Mouse (Mus musculus): Measurements from ENCODE around the gene Gm3233.
A peak's percentile ranks its signal among the peaks of the same experiment; 100 is the strongest.
"Not testable (repeated sequence)": the region's sequence is repeated elsewhere in the genome, so short reads cannot be mapped to it uniquely, and the experiment has no call there.

The Gm3233 gene

GRCm38 (mm10) chr10:77759582-77759981 lies at the start of gene Gm3233:
Gene Gm3233, minus strand, starts transcription at chr10:77759682.
- not testable (repeated sequence) for DNase-seq

GRCm38 (mm10) chr10:77804095-77804494 lies 44.6 kb upstream of the Gm3233 start:
- DNase-seq: no peak

- no peak for DNase-seq
Measured at GRCm38 (mm10) chr10:77798921-77799508, 39.5 kb upstream of the Gm3233 start, which contains the start of gene Gm19668. Gene Gm19668, minus strand, starts transcription at chr10:77799133.

- DNase-seq: not testable (repeated sequence)
Measured at GRCm38 (mm10) chr10:77798164-77798920, 38.9 kb upstream of the Gm3233 start.

- no peak for DNase-seq
Measured at GRCm38 (mm10) chr10:77797677-77798076, 38.2 kb upstream of the Gm3233 start.

GRCm38 (mm10) chr10:77794976-77795375 lies 35.5 kb upstream of the Gm3233 start, which contains the start of gene Gm9639:
Gene Gm9639, minus strand, starts transcription at chr10:77795076.
- DNase-seq: no peak

- no peak for DNase-seq
Measured at GRCm38 (mm10) chr10:77788621-77789020, 29.1 kb upstream of the Gm3233 start.

GRCm38 (mm10) chr10:77787876-77788275 lies 28.4 kb upstream of the Gm3233 start, which contains the start of gene Gm7137:
Gene Gm7137, minus strand, starts transcription at chr10:77788200.
- not testable (repeated sequence) for DNase-seq

DNA sequence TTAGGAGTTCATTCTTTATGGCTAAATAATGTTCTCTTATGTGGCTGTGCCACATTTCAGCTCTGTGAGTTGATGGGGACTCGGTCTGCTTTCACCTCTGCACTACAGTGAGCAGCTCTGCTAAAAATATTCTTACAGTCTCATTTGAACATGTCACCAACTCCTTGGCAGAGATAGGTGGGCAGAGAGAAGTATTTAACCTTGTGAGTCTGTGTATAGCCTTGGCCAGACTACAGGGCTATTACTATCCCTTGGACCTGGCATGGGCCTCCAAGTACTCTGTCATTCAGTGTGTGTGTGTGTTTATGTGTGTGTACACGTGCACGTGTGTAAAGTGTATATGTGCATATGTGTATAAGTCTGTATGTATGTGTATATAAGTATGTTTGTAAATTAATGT lies 23.9 kb upstream of the Gm3233 start:
- not testable (repeated sequence) for DNase-seq

DNA sequence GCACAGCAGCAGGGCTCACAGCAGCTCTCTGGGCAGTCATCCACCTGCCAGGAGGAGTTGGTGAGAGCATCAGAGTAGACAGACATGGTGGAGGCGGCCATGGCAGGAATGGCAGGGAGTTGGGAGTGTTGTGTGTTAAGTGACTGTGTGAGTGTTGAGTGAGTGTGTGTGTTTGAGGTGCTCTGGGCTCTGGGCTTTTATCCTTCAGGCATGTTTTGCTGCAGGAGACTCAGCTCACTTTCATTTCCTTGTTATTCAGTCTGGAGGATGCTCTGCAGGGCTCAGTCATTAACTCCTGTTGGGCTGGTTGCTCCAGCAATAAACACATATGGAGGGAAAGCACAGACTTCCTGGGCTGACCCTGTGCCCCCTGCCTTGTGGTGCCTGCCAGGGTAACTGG lies 23.0 kb upstream of the Gm3233 start, which contains the start of gene Gm3250:
Gm3250 (minus strand) TSS at position 101 of the 400 bp plus-strand sequence.
- not testable (repeated sequence) for DNase-seq

GRCm38 (mm10) chr10:77776844-77777243 lies 17.4 kb upstream of the Gm3233 start, which contains the start of gene Gm7138:
Gene Gm7138, minus strand, starts transcription at chr10:77776944.
- not testable (repeated sequence) for DNase-seq

- not testable (repeated sequence) for DNase-seq
Measured at GRCm38 (mm10) chr10:77772142-77772541, 12.7 kb upstream of the Gm3233 start.

- DNase-seq: not testable (repeated sequence)
Measured at GRCm38 (mm10) chr10:77771225-77771624, 11.7 kb upstream of the Gm3233 start, which contains the start of gene Gm3238. Gene Gm3238, minus strand, starts transcription at chr10:77771325.

- no peak for DNase-seq
Measured at GRCm38 (mm10) chr10:77769727-77770126, 10.2 kb upstream of the Gm3233 start.

DNA sequence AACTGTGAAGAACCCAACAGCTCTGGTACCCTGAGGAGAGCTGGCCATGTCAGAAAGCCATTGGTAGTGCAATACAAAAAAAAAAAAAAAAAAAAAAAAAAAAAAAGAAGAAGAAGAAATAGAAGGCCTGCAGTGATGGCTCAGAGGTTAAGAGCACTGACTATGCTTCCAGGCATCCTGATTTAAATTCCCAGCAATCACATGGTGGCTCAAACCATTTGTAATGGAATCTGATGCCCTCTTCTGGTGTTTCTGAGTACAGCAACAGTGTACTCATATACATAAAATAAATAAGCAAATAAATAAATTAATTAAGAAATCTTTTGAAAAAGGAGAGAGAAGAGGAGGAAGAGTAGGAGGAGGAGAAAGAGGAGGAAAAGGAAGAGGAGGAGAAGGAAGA lies 6.0 kb downstream of the Gm3233 start:
- no peak for DNase-seq

GRCm38 (mm10) chr10:77752312-77752711 lies 7.2 kb downstream of the Gm3233 start:
- not testable (repeated sequence) for DNase-seq

- DNase-seq: not testable (repeated sequence)
Measured at GRCm38 (mm10) chr10:77751254-77751653, 8.2 kb downstream of the Gm3233 start, which contains the start of gene Gm9736. Gene Gm9736, minus strand, starts transcription at chr10:77751354.

DNA sequence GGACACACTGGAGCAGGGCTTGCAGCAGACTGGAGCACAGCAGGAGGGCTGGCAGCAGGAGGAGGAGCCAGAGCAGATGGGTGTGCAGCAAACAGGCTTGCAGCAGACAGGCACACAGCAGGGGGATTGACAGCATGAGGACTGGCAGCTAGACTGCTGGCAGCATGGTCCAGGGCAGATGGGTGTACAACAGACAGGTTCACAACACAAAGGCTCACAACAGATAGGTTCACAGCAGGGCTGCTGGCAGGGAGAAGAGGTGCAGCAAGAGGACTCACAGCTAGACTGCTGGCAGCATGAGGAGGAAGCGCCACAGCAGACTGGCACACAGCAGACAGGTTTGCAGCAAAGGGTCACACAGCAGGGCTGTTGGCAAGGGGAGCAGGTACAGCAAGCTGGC lies 8.8 kb downstream of the Gm3233 start:
- DNase-seq: not testable (repeated sequence)

DNA sequence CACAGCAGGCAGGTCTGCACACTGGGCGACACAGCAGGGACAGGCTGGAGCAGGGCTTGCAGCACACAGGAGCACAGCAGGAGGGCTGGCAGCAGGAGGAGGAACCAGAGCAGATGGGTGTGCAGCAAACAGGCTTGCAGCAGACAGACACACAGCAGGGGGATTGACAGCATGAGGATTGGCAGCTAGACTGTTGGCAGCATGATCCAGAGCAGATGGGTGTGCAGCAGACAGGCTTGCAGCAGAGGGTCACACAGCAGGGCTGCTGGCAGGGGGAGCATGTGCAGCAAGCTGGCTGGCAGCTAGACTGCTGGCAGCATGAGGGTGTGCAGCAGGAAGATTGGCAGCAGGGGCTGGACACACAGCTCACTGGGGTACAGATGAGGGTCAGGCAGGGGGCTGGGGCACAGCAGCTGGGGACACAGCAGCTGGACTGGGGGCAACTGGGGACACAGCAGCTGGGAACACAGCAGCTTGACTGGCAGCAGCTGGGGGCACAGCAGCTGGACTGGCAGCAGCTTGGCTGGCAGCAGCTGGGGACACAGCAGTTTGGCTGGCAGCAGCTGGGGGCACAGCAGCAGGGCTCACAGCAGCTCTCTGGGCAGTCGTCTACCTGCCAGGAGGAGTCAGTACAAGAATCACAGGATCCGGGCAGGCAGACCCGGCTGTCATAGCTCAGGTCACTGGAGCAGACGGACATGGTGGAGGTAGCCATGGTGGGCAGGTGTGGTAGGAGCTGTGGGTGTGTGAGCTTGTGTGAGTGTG lies 17.4 kb downstream of the Gm3233 start, which contains the start of gene Gm18596:
Gm18596 (minus strand) TSS at position 715 of the 765 bp plus-strand sequence.
- DNase-seq: not testable (repeated sequence)

DNA sequence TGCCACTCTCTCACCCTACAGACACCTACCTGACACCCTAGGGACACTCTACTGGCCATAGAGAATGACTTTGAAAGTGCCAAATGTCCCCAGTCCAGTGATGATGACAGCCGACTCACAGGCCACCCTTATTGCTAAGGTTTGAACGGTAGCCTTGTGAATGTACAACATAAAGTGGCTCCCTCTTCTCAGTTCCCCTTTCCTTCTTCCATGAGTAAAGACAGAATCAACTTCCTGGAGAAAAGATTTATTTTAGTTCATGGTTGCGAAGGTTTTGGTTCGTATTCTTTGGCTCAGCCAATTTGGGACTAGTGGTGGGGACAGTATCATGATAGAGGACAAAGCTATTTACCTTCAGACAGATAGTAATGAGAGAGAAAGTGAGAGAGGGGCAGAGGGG lies 20.6 kb downstream of the Gm3233 start:
- DNase-seq: no peak

DNA sequence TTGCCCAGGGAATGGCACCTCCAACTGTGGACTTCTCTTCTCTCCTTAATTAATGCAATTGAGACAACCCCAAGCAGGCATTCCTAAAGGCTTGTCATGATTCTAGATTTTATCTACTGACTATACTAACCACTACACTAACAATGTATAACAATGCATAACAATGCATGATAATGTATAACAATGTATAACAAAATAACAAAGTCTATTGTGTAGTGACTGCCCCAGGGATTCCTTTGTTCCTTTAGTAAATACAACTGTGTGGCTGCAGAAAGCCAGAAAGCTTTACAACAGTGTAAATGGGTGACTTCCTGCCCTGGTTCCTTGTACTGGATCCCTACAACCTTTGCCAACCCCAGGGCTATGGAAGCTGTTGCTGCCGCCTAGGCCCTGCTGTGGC lies 23.6 kb downstream of the Gm3233 start:
- DNase-seq: no peak

GRCm38 (mm10) chr10:77729241-77729640 lies 30.2 kb downstream of the Gm3233 start:
- peak; percentile 7 for DNase-seq

DNA sequence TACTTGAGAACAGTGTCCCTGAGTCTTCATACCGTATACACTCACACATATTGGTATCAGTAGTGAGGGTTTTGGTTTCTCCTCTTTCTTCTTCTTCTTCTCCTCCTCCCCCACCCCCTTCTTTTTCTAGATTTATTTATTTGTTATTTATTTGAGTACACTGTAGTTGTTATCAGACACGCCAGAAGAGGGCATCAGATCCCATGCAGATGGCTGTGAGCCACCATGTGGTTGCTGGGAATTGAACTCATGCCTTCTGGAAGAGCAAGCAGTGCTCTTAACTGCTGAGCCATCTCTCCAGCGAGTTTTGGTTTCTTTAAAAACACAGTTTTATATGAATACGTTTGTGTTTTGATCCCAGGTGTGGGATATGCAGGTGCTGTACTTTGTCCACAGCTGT lies 31.2 kb downstream of the Gm3233 start:
- no peak for DNase-seq

Measured in lung, postnatal 14 days (tissue).